Mouse (Mus musculus) intestine, postnatal 0 days (tissue): ENCODE data around the gene Fbxo21. TPM values are rescaled to one million over a fixed set of nuclear protein-coding genes. Genes with fewer than 3 reads are reported as not detected.

Source experiments
- ATAC-seq: fragments of 200-750 bp; cut with Nextera tagmentation; 2 replicates; pipeline ENCODE4 v1.8.0; 2017; ENCODE audit warnings: mild to moderate bottlenecking, moderate TSS enrichment, moderate library complexity
- H3K27ac ChIP-seq: fragments of 300-500 bp; sonication (generic); 2 replicates; pipeline ENCODE4 v1.5.1; 2014; ENCODE audit warnings: mild to moderate bottlenecking, low read depth, low read length, moderate library complexity
- H3K27me3 ChIP-seq: fragments of 300-500 bp; sonication (generic); replicated peaks from 2 replicates; pipeline ENCODE4 v1.6.1; 2014; ENCODE audit warnings: low read length, mixed read lengths; ENCODE audit not compliant: control insufficient read depth, insufficient read depth
- H3K36me3 ChIP-seq: fragments of 300-500 bp; sonication (generic); 2 replicates; pipeline ENCODE4 v1.6.1; 2014; ENCODE audit warnings: mild to moderate bottlenecking, moderate library complexity; ENCODE audit not compliant: control insufficient read depth, insufficient read depth
- H3K4me1 ChIP-seq: fragments of 300-500 bp; sonication (generic); replicated peaks from 2 replicates; pipeline ENCODE4 v1.6.1; 2014; ENCODE audit warnings: antibody characterized with exemption, low read length, mixed read lengths; ENCODE audit not compliant: control insufficient read depth, insufficient read depth
- H3K4me2 ChIP-seq: fragments of 300-500 bp; sonication (generic); replicated peaks from 2 replicates; pipeline ENCODE4 v1.6.1; 2014; ENCODE audit warnings: low read depth, mild to moderate bottlenecking, moderate library complexity
- H3K4me3 ChIP-seq: fragments of 300-500 bp; sonication (generic); 2 replicates; pipeline ENCODE4 v1.5.1; 2014; ENCODE audit warnings: low read depth, low read length
- H3K9ac ChIP-seq: fragments of 300-500 bp; sonication (generic); 2 replicates; pipeline ENCODE4 v1.6.1; 2014; ENCODE audit warnings: mild to moderate bottlenecking, low read depth, low read length
- H3K9me3 ChIP-seq: fragments of 300-500 bp; sonication (generic); 2 replicates; pipeline ENCODE4 v1.6.1; 2016; ENCODE audit warnings: mixed run types; ENCODE audit not compliant: control insufficient read depth
- CTCF ChIP-seq: sonication (generic); IDR thresholded peaks from 2 replicates; pipeline ENCODE4 v1.5.1; 2016; ENCODE audit warnings: low read depth, mild to moderate bottlenecking, control low read depth, antibody characterized with exemption, moderate library complexity
- WGBS: fragments of 180-500 bp; shearing (Covaris S2); extraction: QIAGEN DNeasy Blood & Tissue Kit; methylation state at CpG from one replicate; pipeline ENCODE4 v1.1.7; 2014; 5-methylcytosine and 5-hydroxymethylcytosine counted together
- polyA plus RNA-seq: library from polyadenylated mRNA; unstranded; fragments of >200 nt; fragmentation: Nextera tagmentation; extraction: Ambion mirVana; gene quantifications from 2 replicates; pipeline ENCODE4 v1.2.1, GENCODE M21; 2015

Gene Fbxo21
- polyA plus RNA-seq, 1 experiment from 2014 or later: 20.7 TPM

DNA sequence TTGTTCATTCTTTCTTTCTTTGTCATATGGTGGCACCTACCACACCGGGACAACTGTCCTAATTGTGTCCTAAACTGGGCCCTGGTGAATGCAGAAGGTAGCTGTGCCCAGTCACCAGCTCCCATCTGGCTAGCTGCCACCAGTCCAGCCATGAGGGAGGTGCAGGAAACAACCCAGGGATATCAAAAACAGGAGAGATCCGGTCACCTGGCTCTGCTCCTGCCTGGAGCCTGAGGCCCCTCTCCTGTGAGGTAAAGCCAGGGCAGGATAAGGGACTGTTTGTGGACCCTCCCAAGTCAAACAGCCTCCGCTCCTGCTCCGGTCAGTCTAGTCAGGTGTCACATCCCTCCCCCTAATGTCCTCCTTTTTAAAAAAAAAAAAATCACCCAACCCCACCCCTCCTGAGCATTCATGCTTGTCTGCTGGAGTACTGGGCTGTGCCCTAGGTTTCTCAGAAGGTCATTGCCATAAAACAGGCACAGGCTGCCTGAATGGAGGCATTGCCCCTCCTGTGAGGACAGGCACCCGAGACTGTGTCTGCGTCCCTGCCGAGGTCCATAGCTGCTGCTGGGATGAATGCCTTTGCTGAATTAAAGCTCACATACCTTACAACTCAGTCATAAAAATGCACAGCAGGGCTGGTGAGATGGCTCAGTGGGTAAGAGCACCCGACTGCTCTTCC is 75.6 kb downstream of the Fbxo21 start:
- Histone ChIP-seq H3K4me1 (no peaks in the 10 kb centered on the region), H3K36me3 (no peaks in the 10 kb centered on the region), H3K4me2 (no peak overlapping the region), H3K27ac (no peak overlapping the region), H3K27me3 (no peaks in the 10 kb centered on the region), H3K4me3 (no peak overlapping the region), H3K9ac (no peak overlapping the region), H3K9me3 (no peaks in the 10 kb centered on the region)
- WGBS: 39% methylated on average over 8 of the region's 8 CpGs
- peak; percentile 36; the same call in 1 of the 2 replicates for ATAC-seq
- TF ChIP-seq CTCF: no peak

DNA sequence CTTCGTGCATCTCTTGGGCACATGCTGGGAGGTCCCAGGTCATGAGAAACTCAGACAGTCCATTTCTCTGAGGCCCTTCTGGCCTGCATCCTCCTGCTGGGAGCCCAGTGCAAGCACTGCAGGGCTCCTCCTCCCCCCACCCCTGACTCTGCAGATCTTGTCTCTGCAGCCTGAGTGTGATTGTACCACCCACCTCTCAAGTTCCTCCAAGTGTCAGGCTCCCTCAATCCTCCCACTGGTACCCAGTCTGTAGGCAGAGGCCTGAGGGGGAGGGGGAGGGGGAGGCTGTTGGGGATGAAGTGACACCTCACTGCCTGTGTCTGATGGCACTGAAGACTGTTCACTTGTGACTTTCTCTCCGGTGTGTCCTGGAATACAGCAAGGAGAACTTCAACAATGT is 76.7 kb downstream of the Fbxo21 start:
- Histone ChIP-seq H3K4me1 (no peaks in the 10 kb centered on the region), H3K27me3 (no peaks in the 10 kb centered on the region), H3K4me2 (no peak overlapping the region), H3K27ac (no peak overlapping the region), H3K9me3 (no peaks in the 10 kb centered on the region), H3K36me3 (no peaks in the 10 kb centered on the region), H3K9ac (no peak overlapping the region), H3K4me3 (no peak overlapping the region)
- no peak for TF ChIP-seq CTCF
- ATAC-seq: no peak
- WGBS: 93% methylated on average over 2 of the region's 2 CpGs

DNA sequence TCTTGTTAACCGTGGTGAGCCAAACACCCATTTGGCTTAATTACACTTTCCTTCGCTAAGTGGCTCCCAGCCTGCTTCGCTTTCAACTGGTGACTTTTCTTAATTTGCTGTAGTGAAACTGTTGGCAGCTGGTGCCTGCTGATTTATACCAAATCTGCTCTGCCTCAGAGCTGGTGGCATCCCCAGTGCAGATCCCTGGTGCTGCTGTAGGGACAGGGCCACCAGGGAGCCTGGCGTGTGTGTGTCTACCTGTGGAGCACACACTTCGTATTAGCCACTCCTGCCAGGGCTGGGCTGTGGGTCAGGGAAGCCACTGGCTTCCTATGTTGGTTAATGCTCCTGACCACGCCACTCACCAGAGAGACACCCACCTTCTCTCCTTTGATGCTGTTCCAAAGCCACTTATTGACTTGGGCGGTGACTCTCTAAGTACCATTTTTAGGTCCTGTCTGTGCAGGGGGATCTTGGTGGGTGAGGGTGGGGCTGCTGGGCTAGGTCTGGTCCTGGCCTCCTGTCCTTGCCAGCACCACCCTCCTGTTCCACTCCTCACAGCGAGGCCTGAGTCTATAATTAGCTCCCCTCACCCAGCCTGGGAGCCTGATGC is 81.1 kb downstream of the Fbxo21 start:
- Histone ChIP-seq H3K36me3 (no peaks in the 10 kb centered on the region; the same call in 1 of the 2 replicates), H3K9me3 (no peaks in the 10 kb centered on the region), H3K27me3 (no peaks in the 10 kb centered on the region), H3K4me2 (no peak overlapping the region), H3K27ac (no peak overlapping the region), H3K4me3 (no peak overlapping the region), H3K4me1 (no peaks in the 10 kb centered on the region), H3K9ac (no peak overlapping the region)
- ATAC-seq: no peak
- no peak for TF ChIP-seq CTCF
- 60% methylated on average over 8 of the region's 8 CpGs for WGBS

DNA sequence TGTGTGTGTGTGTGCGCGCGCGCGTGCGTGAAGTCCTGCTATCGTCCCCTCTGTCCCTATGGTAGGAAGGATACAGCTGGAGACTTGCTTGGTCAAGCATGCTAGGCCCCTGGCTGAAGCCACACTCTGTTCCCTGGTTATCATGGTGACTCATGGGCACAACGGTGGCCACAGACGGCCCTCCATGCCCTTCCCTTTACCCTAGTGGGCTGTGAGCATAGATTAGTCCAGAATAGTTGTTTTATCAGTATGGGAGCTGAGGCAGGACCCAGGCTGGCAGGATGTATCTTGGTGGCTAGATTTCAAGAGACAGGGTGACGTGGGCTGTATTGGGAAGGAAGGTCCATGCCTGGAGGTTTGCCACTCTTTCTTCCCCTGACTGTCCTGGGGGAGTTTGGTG is 82.3 kb downstream of the Fbxo21 start:
- no peak for ATAC-seq
- Histone ChIP-seq H3K27ac (no peak overlapping the region), H3K4me3 (no peak overlapping the region), H3K36me3 (peaks cover 7% of the 10 kb centered on the region; the same call in 1 of the 2 replicates), H3K4me1 (no peaks in the 10 kb centered on the region), H3K9ac (no peak overlapping the region), H3K27me3 (no peaks in the 10 kb centered on the region), H3K9me3 (no peaks in the 10 kb centered on the region), H3K4me2 (no peak overlapping the region)
- 89% methylated on average over 10 of the region's 10 CpGs for WGBS
- no peak for TF ChIP-seq CTCF

DNA sequence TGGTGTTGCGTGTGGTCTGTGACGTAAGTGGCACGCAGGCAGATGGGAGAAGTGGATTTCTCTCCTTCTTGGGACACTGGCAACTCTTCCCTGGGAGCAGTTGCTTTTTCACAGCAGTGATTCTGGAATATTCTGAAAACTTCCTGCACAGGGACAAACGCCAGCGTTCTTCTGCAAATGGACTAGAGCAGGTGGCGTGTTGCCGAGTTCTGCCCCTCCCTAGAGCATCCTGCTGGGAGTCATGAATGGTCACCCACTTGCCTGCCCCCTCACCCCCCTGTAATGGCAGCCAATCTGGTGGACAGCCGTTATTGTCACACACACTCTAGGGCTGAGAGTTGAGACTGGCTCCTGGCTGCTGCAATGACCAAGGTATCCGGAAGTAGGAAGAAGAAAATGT is 83.1 kb downstream of the Fbxo21 start:
- WGBS: 79% methylated on average over 9 of the region's 9 CpGs
- Histone ChIP-seq H3K9ac (no peak overlapping the region), H3K4me1 (no peaks in the 10 kb centered on the region), H3K4me2 (no peak overlapping the region), H3K4me3 (no peak overlapping the region), H3K36me3 (peaks cover 10% of the 10 kb centered on the region; the same call in 1 of the 2 replicates), H3K9me3 (no peaks in the 10 kb centered on the region), H3K27ac (no peak overlapping the region), H3K27me3 (no peaks in the 10 kb centered on the region)
- no peak for ATAC-seq
- TF ChIP-seq CTCF: no peak

Other genes starting within 250 kb of the Fbxo21 start
- gene Nos1, start 195.7 kb upstream of the Fbxo21 start, polyA plus RNA-seq: 0.81 and 0.86 TPM in 2 replicates
- 2.8 and 3.3 TPM in 2 replicates for gene Tesc, start 51.0 kb downstream of the Fbxo21 start, polyA plus RNA-seq
- gene Fbxw8, start 178.7 kb downstream of the Fbxo21 start, polyA plus RNA-seq: 10.1 and 10.8 TPM in 2 replicates
- gene Hrk, start 187.9 kb downstream of the Fbxo21 start, polyA plus RNA-seq: 0.08 and 0.09 TPM in 2 replicates